Mouse (Mus musculus) retina, adult 2 months (tissue): ENCODE results near the gene Azin2.

ENCODE experiments used
- DNase-seq: peaks from one replicate; pipeline ENCODE4 v3.0.0-alpha.2; 2012; ENCODE audit warnings: low read depth, low spot score

Azin2 gene

GRCm38 (mm10) chr4:128978634-128979033 is 16.4 kb upstream of the Azin2 start:
- no peak for DNase-seq

GRCm38 (mm10) chr4:128977217-128977616 is 15.0 kb upstream of the Azin2 start:
- no peak for DNase-seq

GRCm38 (mm10) chr4:128976577-128976976 is 14.3 kb upstream of the Azin2 start:
- no peak for DNase-seq

- no peak for DNase-seq
These were observed 12.4 kb upstream of the Azin2 start for GRCm38 (mm10) chr4:128974677-128975076.

GRCm38 (mm10) chr4:128971065-128971694 is 8.9 kb upstream of the Azin2 start:
- no peak for DNase-seq

- DNase-seq = no peak
These were observed 8.2 kb upstream of the Azin2 start for GRCm38 (mm10) chr4:128970417-128970807.

GRCm38 (mm10) chr4:128969607-128970416 is 7.6 kb upstream of the Azin2 start:
- no peak for DNase-seq

- no peak for DNase-seq
These were observed 6.8 kb upstream of the Azin2 start for GRCm38 (mm10) chr4:128969081-128969480.

- no peak for DNase-seq
These were observed 4.5 kb upstream of the Azin2 start for GRCm38 (mm10) chr4:128966751-128967150.

GRCm38 (mm10) chr4:128962926-128963290 is 666 bp upstream of the Azin2 start:
- DNase-seq = no peak

- DNase-seq = no peak
These were observed 777 bp downstream of the Azin2 start for GRCm38 (mm10) chr4:128961301-128962028.

- DNase-seq = no peak
These were observed 2.6 kb downstream of the Azin2 start for GRCm38 (mm10) chr4:128959676-128960075.

GRCm38 (mm10) chr4:128958849-128959248 is 3.4 kb downstream of the Azin2 start:
- no peak for DNase-seq

GRCm38 (mm10) chr4:128958156-128958555 is 4.1 kb downstream of the Azin2 start:
- no peak for DNase-seq

- no peak for DNase-seq
These were observed 4.9 kb downstream of the Azin2 start for GRCm38 (mm10) chr4:128957155-128957911.

- DNase-seq = no peak
These were observed 8.4 kb downstream of the Azin2 start for GRCm38 (mm10) chr4:128953851-128954250.

- DNase-seq = no peak
These were observed 11.8 kb downstream of the Azin2 start for GRCm38 (mm10) chr4:128950461-128950860.

- DNase-seq = no peak
These were observed 12.7 kb downstream of the Azin2 start for GRCm38 (mm10) chr4:128949470-128950005.

GRCm38 (mm10) chr4:128948137-128948674 is 14.0 kb downstream of the Azin2 start:
- no peak for DNase-seq

- DNase-seq = no peak
These were observed 14.8 kb downstream of the Azin2 start for GRCm38 (mm10) chr4:128947326-128947933.

- no peak for DNase-seq
These were observed 15.5 kb downstream of the Azin2 start for GRCm38 (mm10) chr4:128946736-128947135.
